Mouse (Mus musculus) embryonic facial prominence, embryonic 14.5 days (tissue): ENCODE measurements around the gene Prkra. TPM values are rescaled to one million over a fixed set of nuclear protein-coding genes. Genes with fewer than 3 reads are reported as not detected.

Experiments
- ATAC-seq: fragments of 200-750 bp; cut with Nextera tagmentation; 2 replicates; pipeline ENCODE4 v1.8.0; 2017; ENCODE audit warnings: low read depth, moderate number of reproducible peaks, moderate TSS enrichment
- DNase-seq: peaks from one replicate; pipeline ENCODE4 v3.0.0-alpha.2; 2015; ENCODE audit warnings: low spot score
- H3K27ac ChIP-seq: fragments of 300-500 bp; sonication (generic); replicated peaks from 2 replicates; pipeline ENCODE4 v1.5.1; 2014; ENCODE audit warnings: low read depth, mild to moderate bottlenecking, low read length, moderate library complexity
- H3K27me3 ChIP-seq: fragments of 300-500 bp; sonication (generic); replicated peaks from 2 replicates; pipeline ENCODE4 v1.6.1; 2014; ENCODE audit warnings: low read length; ENCODE audit not compliant: control insufficient read depth, insufficient read depth
- H3K36me3 ChIP-seq: fragments of 300-500 bp; sonication (generic); 2 replicates; pipeline ENCODE4 v1.6.1; 2014; ENCODE audit warnings: low read length, mixed read lengths; ENCODE audit not compliant: control insufficient read depth, insufficient read depth
- H3K4me1 ChIP-seq: fragments of 300-500 bp; sonication (generic); 2 replicates; pipeline ENCODE4 v1.6.1; 2014; ENCODE audit warnings: antibody characterized with exemption, low read length; ENCODE audit not compliant: control insufficient read depth, insufficient read depth
- H3K4me2 ChIP-seq: fragments of 300-500 bp; sonication (generic); 2 replicates; pipeline ENCODE4 v1.6.1; 2014; ENCODE audit warnings: low read depth, mild to moderate bottlenecking, low read length, moderate library complexity, mixed read lengths
- H3K4me3 ChIP-seq: fragments of 300-500 bp; sonication (generic); 2 replicates; pipeline ENCODE4 v1.5.1; 2014; ENCODE audit warnings: low read depth, mild to moderate bottlenecking, low read length
- H3K9ac ChIP-seq: fragments of 300-500 bp; sonication (generic); 2 replicates; pipeline ENCODE4 v1.6.1; 2014; ENCODE audit warnings: low read depth, mild to moderate bottlenecking, low read length, moderate library complexity, mixed read lengths
- H3K9me3 ChIP-seq: fragments of 300-500 bp; sonication (generic); 2 replicates; pipeline ENCODE4 v1.6.1; 2016; ENCODE audit warnings: low read length; ENCODE audit not compliant: control insufficient read depth
- WGBS: fragments of 180-500 bp; shearing (Covaris S2); extraction: QIAGEN DNeasy Blood & Tissue Kit; methylation state at CpG from one replicate; pipeline ENCODE4 v1.1.7; 2014; 5-methylcytosine and 5-hydroxymethylcytosine counted together
- polyA plus RNA-seq: library from polyadenylated mRNA; unstranded; fragments of >200 nt; fragmentation: Nextera tagmentation; extraction: Ambion mirVana; gene quantifications from 2 replicates; pipeline ENCODE4 v1.2.1, GENCODE M21; 2014

The Prkra gene
- polyA plus RNA-seq, 1 experiment from 2014 or later: 52.8 TPM

DNA sequence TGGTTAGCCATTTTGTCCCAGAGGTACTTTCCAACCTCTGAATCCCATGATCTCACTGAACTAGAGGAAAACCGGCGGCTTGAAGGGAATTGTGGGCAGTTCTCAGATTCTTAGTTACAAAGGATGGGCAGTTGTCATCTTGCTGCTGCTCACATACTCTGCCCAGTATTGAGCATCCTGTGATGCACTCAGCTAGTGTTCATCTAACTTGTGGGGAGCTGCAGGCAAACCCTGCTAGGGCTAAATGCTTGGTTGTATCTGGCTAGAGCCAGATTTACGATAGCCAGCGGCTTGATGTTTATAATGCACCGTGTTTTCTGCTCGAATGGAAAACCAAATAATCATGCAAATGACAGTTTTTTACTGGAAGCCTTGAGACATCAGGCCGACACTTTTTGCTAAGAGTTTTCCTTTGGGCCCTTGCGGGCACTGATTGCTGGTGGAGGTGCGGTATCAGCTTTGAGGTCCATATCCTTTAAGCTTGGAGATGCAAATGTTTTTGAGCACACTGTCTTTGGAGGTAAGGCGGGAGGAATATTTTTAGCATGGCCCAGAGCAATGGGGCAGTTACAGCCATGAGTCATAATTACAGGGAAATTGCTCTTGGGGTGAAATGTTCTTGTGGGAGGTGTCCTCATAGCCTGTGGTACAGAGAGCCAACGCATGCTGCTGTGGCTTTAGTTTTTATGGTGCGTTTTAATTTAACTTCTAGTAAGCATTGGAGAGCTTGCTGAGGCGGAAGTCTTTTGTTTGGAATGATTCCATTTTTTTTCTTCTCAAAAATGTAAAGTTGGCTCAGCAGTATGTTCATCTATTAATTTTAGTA lies 28.8 kb upstream of the Prkra start:
- H3K4me1 ChIP-seq: peaks cover 14% of the 10 kb centered on the region
- no peaks in the 10 kb centered on the region for H3K9me3 ChIP-seq
- ATAC-seq: no peak

DNA sequence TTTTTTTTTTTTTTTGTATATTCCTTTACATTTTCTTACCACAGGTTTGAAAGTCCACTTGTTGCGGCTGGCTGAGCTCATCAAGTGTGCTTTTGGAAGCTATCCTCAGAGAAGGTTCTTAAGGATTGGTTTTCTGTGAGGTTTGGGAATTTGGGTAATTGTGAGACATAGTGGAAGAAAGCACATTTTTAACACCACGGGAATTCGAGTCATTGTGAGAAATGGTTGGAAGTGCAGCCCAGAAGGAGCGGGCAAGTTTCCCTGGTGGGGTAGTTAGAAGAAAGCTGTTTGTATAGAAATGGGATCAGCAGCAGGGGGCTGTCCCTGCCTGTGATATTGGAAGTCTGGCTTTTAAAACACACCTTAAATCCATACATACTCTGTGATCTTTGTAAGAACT lies 28.1 kb upstream of the Prkra start:
- WGBS: 10% methylated on average over 4 of the region's 4 CpGs

More for the DNA sequence above, 28.8 kb upstream of the Prkra start:
- H3K4me2 ChIP-seq: peak overlapping the region; percentile 72
- H3K27me3 ChIP-seq: no peaks in the 10 kb centered on the region
- no peak for DNase-seq
- H3K36me3 ChIP-seq: peaks cover 16% of the 10 kb centered on the region
- H3K4me3 ChIP-seq: peak overlapping the region; percentile 68
- WGBS: 56% methylated on average over 13 of the region's 13 CpGs
- H3K9ac ChIP-seq: peak overlapping the region; percentile 88
- no peak overlapping the region for H3K27ac ChIP-seq

GRCm38 (mm10) chr2:76675451-76675850 lies 27.6 kb upstream of the Prkra start:
- H3K27me3 ChIP-seq: no peaks in the 10 kb centered on the region
- DNase-seq: no peak
- under 1% methylated on average over 13 of the region's 44 CpGs for WGBS
- peak overlapping the region; percentile 88 for H3K9ac ChIP-seq
- peak overlapping the region; percentile 72 for H3K4me2 ChIP-seq
- no peaks in the 10 kb centered on the region for H3K9me3 ChIP-seq
- H3K27ac ChIP-seq: peak overlapping the region; percentile 80
- H3K36me3 ChIP-seq: peaks cover 15% of the 10 kb centered on the region
- ATAC-seq: peak; percentile 31
- peak overlapping the region; percentile 68 for H3K4me3 ChIP-seq
- peaks cover 21% of the 10 kb centered on the region for H3K4me1 ChIP-seq

More for the DNA sequence above, 28.1 kb upstream of the Prkra start:
- Histone ChIP-seq H3K27ac (no peak overlapping the region), H3K36me3 (peaks cover 16% of the 10 kb centered on the region), H3K9me3 (no peaks in the 10 kb centered on the region), H3K4me3 (peak overlapping the region; percentile 68), H3K4me1 (peaks cover 21% of the 10 kb centered on the region), H3K27me3 (no peaks in the 10 kb centered on the region), H3K9ac (peak overlapping the region; percentile 88), H3K4me2 (peak overlapping the region; percentile 72)
- DNase-seq (no peak), ATAC-seq (no peak)

DNA sequence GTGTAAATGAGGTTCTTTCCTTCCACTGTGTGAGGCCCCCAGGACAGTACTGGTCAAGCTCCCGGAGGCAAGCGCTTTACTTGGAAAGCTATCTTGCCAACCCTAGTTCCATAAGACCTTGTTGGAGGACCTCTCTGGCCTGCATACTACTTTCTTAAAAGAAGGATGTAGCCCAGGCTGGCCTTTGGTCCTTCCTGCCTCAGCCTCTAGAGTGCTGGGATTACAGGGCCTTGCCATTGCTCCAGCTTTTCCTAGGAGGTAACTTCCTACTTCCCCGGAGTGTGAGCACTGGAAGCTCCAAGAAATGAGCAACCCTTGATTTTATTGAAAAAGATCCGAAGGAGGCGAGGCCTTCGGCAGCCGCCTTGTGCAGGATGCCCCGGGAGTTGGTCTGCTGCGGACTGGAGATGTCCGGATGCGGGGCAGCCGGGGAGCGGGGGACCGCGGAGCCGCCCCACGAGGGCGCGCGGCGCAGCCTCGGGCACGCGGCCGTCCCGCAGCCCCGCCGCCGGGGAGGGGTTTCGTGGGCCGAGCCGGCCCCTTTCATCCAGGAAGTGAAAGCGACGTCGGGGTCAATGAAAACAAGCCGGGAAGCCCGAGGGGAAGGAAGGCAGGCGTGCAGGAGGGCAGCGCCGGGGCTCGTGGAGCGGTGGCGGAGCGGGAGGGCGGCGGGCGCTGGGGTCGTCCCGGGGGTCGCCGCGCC lies 27.1 kb upstream of the Prkra start, which contains the start of gene Plekha3:
Plekha3 (plus strand) TSS at position 557 of the 703 bp plus-strand sequence.
- Histone ChIP-seq H3K36me3 (peaks cover 10% of the 10 kb centered on the region), H3K27me3 (no peaks in the 10 kb centered on the region), H3K4me2 (peak within 1 kb of the TSS; percentile 72), H3K27ac (peak within 1 kb of the TSS; percentile 80), H3K9ac (peak within 1 kb of the TSS; percentile 88), H3K9me3 (no peaks in the 10 kb centered on the region), H3K4me1 (peaks cover 21% of the 10 kb centered on the region), H3K4me3 (peak within 1 kb of the TSS; percentile 68)
- WGBS: 5% methylated on average over 36 of the region's 52 CpGs
- DNase-seq: peak; percentile 93
- peak; percentile 64 for ATAC-seq

- H3K4me3 ChIP-seq: peak overlapping the region; percentile 59
- 36% methylated on average over 7 of the region's 7 CpGs for WGBS
- ATAC-seq: no peak
- H3K27me3 ChIP-seq: no peaks in the 10 kb centered on the region
- peaks cover 21% of the 10 kb centered on the region for H3K4me1 ChIP-seq
- H3K27ac ChIP-seq: peak overlapping the region; percentile 93; the same call in 1 of the 2 replicates
- peak overlapping the region; percentile 82 for H3K4me2 ChIP-seq
- no peaks in the 10 kb centered on the region for H3K9me3 ChIP-seq
- peak; percentile 68 for DNase-seq
- H3K36me3 ChIP-seq: peaks cover 6% of the 10 kb centered on the region
- 0 out of 2 replicates have a peak overlapping the region, but pooled peaks have one; percentile 79 for H3K9ac ChIP-seq
These were observed 25.8 kb upstream of the Prkra start for GRCm38 (mm10) chr2:76673472-76674081.

DNA sequence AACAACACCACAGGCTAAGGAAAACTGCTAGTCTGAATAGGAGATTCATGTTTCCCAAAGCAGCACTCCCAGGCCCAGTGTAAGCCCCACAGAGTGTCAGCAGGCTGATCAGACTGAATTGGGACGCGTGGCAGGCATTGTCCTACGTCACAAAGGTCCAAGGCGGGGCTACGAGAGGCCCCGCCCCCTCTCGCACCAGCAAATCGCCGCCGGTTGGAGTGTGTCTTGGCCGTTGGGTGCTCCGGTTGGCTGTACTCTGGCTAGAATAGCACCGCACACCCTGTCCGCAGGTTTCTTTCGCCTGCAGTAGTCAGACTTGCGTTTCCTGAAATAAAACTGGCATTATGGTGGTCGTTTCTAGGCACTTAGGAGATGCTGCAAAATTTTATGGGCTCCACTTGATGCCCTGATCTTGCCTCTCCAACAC lies 25.2 kb upstream of the Prkra start, which contains the start of gene Fkbp7:
Fkbp7 (minus strand) TSS at position 151 of the 427 bp plus-strand sequence.
- peak within 1 kb of the TSS; percentile 79 for H3K9ac ChIP-seq
- whole genome bisulfite sequencing: under 1% methylated on average over 17 of the region's 17 CpGs
- DNase-seq (peak; percentile 95), ATAC-seq (peak; percentile 96)
- H3K27me3 ChIP-seq: no peaks in the 10 kb centered on the region
- H3K4me1 ChIP-seq: peaks cover 21% of the 10 kb centered on the region
- H3K9me3 ChIP-seq: no peaks in the 10 kb centered on the region
- peak within 1 kb of the TSS; percentile 82 for H3K4me2 ChIP-seq
- peak within 1 kb of the TSS; percentile 93 for H3K27ac ChIP-seq
- 0 out of 2 replicates have a peak, but pooled peaks cover under 1% of the 10 kb centered on the region for H3K36me3 ChIP-seq
- H3K4me3 ChIP-seq: peak within 1 kb of the TSS; percentile 59

- H3K27ac ChIP-seq: peak overlapping the region; percentile 93
- DNase-seq (no peak), ATAC-seq (no peak)
- H3K36me3 ChIP-seq: no peaks in the 10 kb centered on the region
- H3K4me3 ChIP-seq: peak overlapping the region; percentile 59
- no peaks in the 10 kb centered on the region for H3K9me3 ChIP-seq
- WGBS: 17% methylated on average over 9 of the region's 9 CpGs
- no peaks in the 10 kb centered on the region for H3K27me3 ChIP-seq
- peaks cover 21% of the 10 kb centered on the region for H3K4me1 ChIP-seq
- peak overlapping the region; percentile 82 for H3K4me2 ChIP-seq
- peak overlapping the region; percentile 79 for H3K9ac ChIP-seq
These were observed 24.4 kb upstream of the Prkra start for GRCm38 (mm10) chr2:76672134-76672745.

DNA sequence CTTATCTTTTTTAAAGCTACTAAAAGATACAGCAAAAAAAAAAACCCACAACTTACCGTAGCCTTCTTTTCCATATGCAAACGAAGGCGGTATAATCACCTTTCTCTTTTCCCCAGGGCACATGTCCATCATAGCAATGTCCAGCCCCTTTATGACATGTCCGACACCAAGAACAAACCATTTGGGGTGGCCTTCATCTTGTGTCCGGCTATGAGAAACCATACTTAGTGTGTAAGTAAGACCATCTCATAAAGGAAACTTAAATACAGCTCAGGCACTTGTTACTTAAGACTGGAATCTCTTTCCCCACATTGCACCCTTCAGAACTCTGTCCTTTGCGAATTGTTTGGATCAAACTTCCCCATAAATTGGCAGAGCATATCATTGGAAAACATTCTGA lies 23.8 kb upstream of the Prkra start:
- H3K36me3 ChIP-seq: peaks cover 4% of the 10 kb centered on the region; the same call in 1 of the 2 replicates
- peak overlapping the region; percentile 79 for H3K9ac ChIP-seq
- no peaks in the 10 kb centered on the region for H3K27me3 ChIP-seq
- WGBS: 83% methylated on average over 6 of the region's 6 CpGs
- H3K9me3 ChIP-seq: no peaks in the 10 kb centered on the region
- ATAC-seq (no peak), DNase-seq (no peak)
- H3K4me2 ChIP-seq: peak overlapping the region; percentile 82
- H3K27ac ChIP-seq: 0 out of 2 replicates have a peak overlapping the region, but pooled peaks have one; percentile 93
- H3K4me1 ChIP-seq: peaks cover 19% of the 10 kb centered on the region
- H3K4me3 ChIP-seq: peak overlapping the region; percentile 59
